23 mouse cellular contexts compared by ENCODE assay signal in genomic region chr17:30297432-30297831, GRCm38 (mm10).
"Had no signal": no experiment of that assay in that cellular context is flagged by ENCODE, and none has a peak within 500 bp of the region (broad histone marks: within the 10 kb centered on the region; RNA-seq: fewer than 3 reads in every experiment).

No protein-coding gene starts in this region.

- H3K9me3 ChIP-seq: heart, embryonic 10.5 days; heart, embryonic 12.5 days; hindbrain, embryonic 15.5 days; intestine, embryonic 15.5 days; limb, embryonic 10.5 days; limb, embryonic 12.5 days had no signal

- DNase-seq: gastrocnemius, adult 2 months; gastrocnemius, postnatal 10 days; gastrocnemius, postnatal 25 days; heart, adult 18-20 months; heart, postnatal 10 days; heart, postnatal 4 days; kidney, adult 18-20 months; kidney, adult 8-10 months; kidney, postnatal 10 days; kidney, postnatal 25 days; kidney, postnatal 4 days; liver had no signal

- H3K36me3 ChIP-seq: hindbrain, embryonic 15.5 days; intestine, embryonic 15.5 days had no signal

- H3K27me3 ChIP-seq: heart, embryonic 12.5 days; hindbrain, embryonic 15.5 days; intestine, embryonic 15.5 days; limb, embryonic 12.5 days had no signal

- H3K4me1 ChIP-seq: intestine, embryonic 15.5 days had no signal

- H3K27ac ChIP-seq: gastrocnemius, adult 2 months; heart, embryonic 10.5 days; hindbrain, embryonic 15.5 days; intestine, embryonic 15.5 days; layer of hippocampus, adult 2 months; left cerebral cortex, adult 2 months; limb, embryonic 10.5 days; limb, embryonic 12.5 days had no signal

- H3K4me3 ChIP-seq: gastrocnemius, adult 2 months; heart, embryonic 10.5 days; heart, embryonic 12.5 days; hindbrain, embryonic 15.5 days; intestine, embryonic 15.5 days; layer of hippocampus, adult 2 months; left cerebral cortex, adult 2 months; limb, embryonic 10.5 days; limb, embryonic 12.5 days had no signal

- H3K9ac ChIP-seq: heart, embryonic 12.5 days; hindbrain, embryonic 15.5 days; intestine, embryonic 15.5 days; limb, embryonic 12.5 days had no signal

- ATAC-seq: inflammation-experienced regulatory T-cells, adult 6 months; intestine, embryonic 15.5 days; intestine, postnatal 0 days had no signal

- H3K4me2 ChIP-seq: heart, embryonic 12.5 days; hindbrain, embryonic 15.5 days; intestine, embryonic 15.5 days; limb, embryonic 12.5 days; liver, embryonic 11.5 days had no signal
